Mouse (Mus musculus) intestine, embryonic 14.5 days (tissue): Measurements from ENCODE around the gene Eea1. TPM values are rescaled to one million over a fixed set of nuclear protein-coding genes. Genes with fewer than 3 reads are reported as not detected.
A peak's percentile ranks its signal among the peaks of the same experiment; 100 is the strongest.

Experiments used
- ATAC-seq: fragments of 200-750 bp; cut with Nextera tagmentation; replicated peaks from 2 replicates; pipeline ENCODE4 v1.8.0; 2017; ENCODE audit warnings: low read depth, moderate number of reproducible peaks, moderate TSS enrichment, moderate library complexity; ENCODE audit not compliant: low FRiP score, low TSS enrichment
- DNase-seq: peaks from one replicate; pipeline ENCODE4 v3.0.0-alpha.2; 2018; ENCODE audit warnings: low spot score
- H3K27ac ChIP-seq: fragments of 300-500 bp; sonication (generic); 2 replicates; pipeline ENCODE4 v1.5.1; 2014; ENCODE audit warnings: low read depth, mild to moderate bottlenecking, control low read depth
- H3K27me3 ChIP-seq: fragments of 300-500 bp; sonication (generic); replicated peaks from 2 replicates; pipeline ENCODE4 v1.6.1; 2014; ENCODE audit warnings: low read length, control low read depth; ENCODE audit not compliant: control insufficient read depth, insufficient read depth
- H3K36me3 ChIP-seq: fragments of 300-500 bp; sonication (generic); 2 replicates; pipeline ENCODE4 v1.6.1; 2014; ENCODE audit warnings: low read length, control low read depth; ENCODE audit not compliant: control insufficient read depth, insufficient read depth
- H3K4me1 ChIP-seq: fragments of 300-500 bp; sonication (generic); replicated peaks from 2 replicates; pipeline ENCODE4 v1.6.1; 2014; ENCODE audit warnings: low read length, control low read depth, mixed read lengths; ENCODE audit not compliant: control insufficient read depth, insufficient read depth
- H3K4me2 ChIP-seq: fragments of 300-500 bp; sonication (generic); 2 replicates; pipeline ENCODE4 v1.6.1; 2014; ENCODE audit warnings: low read length
- H3K4me3 ChIP-seq: fragments of 300-500 bp; sonication (generic); 2 replicates; pipeline ENCODE4 v1.5.1; 2014; ENCODE audit warnings: low read depth, low read length, control low read depth, mixed read lengths
- H3K9ac ChIP-seq: fragments of 300-500 bp; sonication (generic); 2 replicates; pipeline ENCODE4 v1.6.1; 2014; ENCODE audit warnings: mild to moderate bottlenecking, low read length
- H3K9me3 ChIP-seq: fragments of 300-500 bp; sonication (generic); 2 replicates; pipeline ENCODE4 v1.6.1; 2016; ENCODE audit warnings: low read length, control low read depth; ENCODE audit not compliant: control insufficient read depth
- WGBS: fragments of 180-500 bp; shearing (Covaris S2); extraction: QIAGEN DNeasy Blood & Tissue Kit; methylation state at CpG from one replicate; pipeline ENCODE4 v1.1.7; 2014; 5-methylcytosine and 5-hydroxymethylcytosine counted together
- polyA plus RNA-seq: library from polyadenylated mRNA; unstranded; fragments of >200 nt; fragmentation: Nextera tagmentation; extraction: Ambion mirVana; gene quantifications from 2 replicates; pipeline ENCODE4 v1.2.1, GENCODE M21; 2014

Gene Eea1
- polyA plus RNA-seq, 1 experiment from 2014 or later, result 22.2 TPM

GRCm38 (mm10) chr10:96015738-96016137 is 75.3 kb downstream of the Eea1 start:
- no peaks in the 10 kb centered on the region for H3K9me3 ChIP-seq
- H3K4me1 ChIP-seq, result no peaks in the 10 kb centered on the region
- DNase-seq (no peak), ATAC-seq (no peak)
- no peak overlapping the region for H3K4me3 ChIP-seq
- H3K9ac ChIP-seq, result no peak overlapping the region
- H3K4me2 ChIP-seq, result no peak overlapping the region
- no peaks in the 10 kb centered on the region for H3K27me3 ChIP-seq
- H3K27ac ChIP-seq, result no peak overlapping the region
- peaks cover 48% of the 10 kb centered on the region for H3K36me3 ChIP-seq

DNA sequence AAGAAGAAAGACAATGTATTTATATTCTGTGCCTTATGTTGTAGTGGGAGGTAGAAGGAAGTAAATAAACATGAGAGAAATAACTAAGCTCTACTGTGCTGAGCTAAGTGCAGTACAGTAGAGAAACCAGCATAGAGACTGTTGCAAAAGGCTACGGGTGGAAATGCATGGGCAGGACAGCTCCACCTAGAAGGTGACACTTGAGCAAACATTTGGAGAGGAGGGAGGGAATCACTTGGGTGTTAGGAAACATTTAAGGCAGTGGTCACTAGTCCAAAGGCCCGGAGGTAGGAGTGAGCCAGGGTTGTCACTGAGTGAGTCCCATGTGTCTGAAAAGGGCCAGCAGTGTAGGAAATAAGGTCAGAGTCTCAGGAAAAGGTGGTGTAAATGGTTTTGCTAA is 77.0 kb downstream of the Eea1 start:
- DNase-seq (no peak), ATAC-seq (no peak)
- peaks cover 40% of the 10 kb centered on the region for H3K36me3 ChIP-seq
- no peaks in the 10 kb centered on the region for H3K4me1 ChIP-seq
- H3K9me3 ChIP-seq, result no peaks in the 10 kb centered on the region
- no peaks in the 10 kb centered on the region for H3K27me3 ChIP-seq
- WGBS, result 81% methylated on average over 2 of the region's 2 CpGs
- H3K4me3 ChIP-seq, result no peak overlapping the region
- H3K27ac ChIP-seq, result no peak overlapping the region
- no peak overlapping the region for H3K4me2 ChIP-seq
- no peak overlapping the region for H3K9ac ChIP-seq

- Histone ChIP-seq H3K27me3 (no peaks in the 10 kb centered on the region), H3K36me3 (peaks cover 24% of the 10 kb centered on the region), H3K4me3 (no peak overlapping the region), H3K4me2 (no peak overlapping the region), H3K4me1 (no peaks in the 10 kb centered on the region), H3K9ac (no peak overlapping the region), H3K27ac (no peak overlapping the region), H3K9me3 (no peaks in the 10 kb centered on the region)
- 48% methylated on average over 10 of the region's 10 CpGs for WGBS
- ATAC-seq (no peak), DNase-seq (peak; percentile 56)
Measured at GRCm38 (mm10) chr10:96033356-96033984, 93.0 kb downstream of the Eea1 start.

DNA sequence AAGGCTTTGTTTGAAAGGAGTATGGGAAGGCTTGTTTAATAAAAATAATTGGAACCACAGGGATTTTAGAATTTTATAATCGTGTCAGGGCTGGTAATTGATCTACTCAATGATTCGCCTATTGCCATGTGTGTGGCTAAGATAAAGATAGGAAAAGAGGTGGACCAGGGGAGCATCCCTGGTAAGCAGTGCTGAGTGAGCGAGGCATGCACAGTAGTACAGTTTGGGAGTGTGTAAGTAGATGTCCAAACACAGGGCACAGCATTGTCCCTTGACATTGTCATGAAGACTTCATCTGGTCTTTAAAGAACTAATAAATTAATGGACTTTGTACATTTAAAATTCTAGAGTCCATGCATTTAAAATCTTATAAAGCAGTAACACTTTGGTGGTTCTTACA is 93.7 kb downstream of the Eea1 start:
- H3K9ac ChIP-seq, result no peak overlapping the region
- DNase-seq (no peak), ATAC-seq (no peak)
- H3K36me3 ChIP-seq, result peaks cover 29% of the 10 kb centered on the region
- H3K4me1 ChIP-seq, result no peaks in the 10 kb centered on the region
- H3K4me3 ChIP-seq, result no peak overlapping the region
- no peaks in the 10 kb centered on the region for H3K27me3 ChIP-seq
- no peaks in the 10 kb centered on the region for H3K9me3 ChIP-seq
- no peak overlapping the region for H3K27ac ChIP-seq
- no peak overlapping the region for H3K4me2 ChIP-seq
- WGBS, result 86% methylated on average over 3 of the region's 3 CpGs

- ATAC-seq (no peak), DNase-seq (no peak)
- Histone ChIP-seq H3K36me3 (peaks cover 44% of the 10 kb centered on the region), H3K9ac (no peak overlapping the region), H3K4me3 (no peak overlapping the region), H3K9me3 (no peaks in the 10 kb centered on the region), H3K27me3 (no peaks in the 10 kb centered on the region), H3K4me2 (no peak overlapping the region), H3K27ac (no peak overlapping the region), H3K4me1 (no peaks in the 10 kb centered on the region)
Measured at GRCm38 (mm10) chr10:96035951-96036350, 95.5 kb downstream of the Eea1 start.

DNA sequence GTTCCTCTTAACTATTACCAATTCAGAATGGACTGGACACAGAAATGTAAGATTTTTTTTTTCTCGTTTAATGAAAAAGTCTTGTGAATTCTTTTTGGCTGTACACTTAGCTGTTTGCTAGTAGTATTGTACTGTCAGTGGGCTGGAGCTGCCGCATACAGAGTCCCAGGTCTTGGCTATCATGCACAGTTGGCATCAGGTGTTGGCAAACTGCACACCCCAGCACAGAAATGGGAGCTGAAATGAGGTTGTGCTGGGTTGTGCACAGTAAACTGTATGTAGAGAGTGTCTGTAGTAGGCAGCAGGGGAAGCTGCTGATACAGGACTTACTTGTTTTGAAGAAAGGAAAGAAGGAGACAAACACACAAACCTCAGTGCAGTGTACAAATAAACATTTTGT is 103.8 kb downstream of the Eea1 start:
- peaks cover 44% of the 10 kb centered on the region for H3K36me3 ChIP-seq
- no peak overlapping the region for H3K4me3 ChIP-seq
- no peaks in the 10 kb centered on the region for H3K4me1 ChIP-seq
- no peak overlapping the region for H3K9ac ChIP-seq
- H3K27me3 ChIP-seq, result no peaks in the 10 kb centered on the region
- no peak for DNase-seq
- no peak for ATAC-seq
- no peak overlapping the region for H3K27ac ChIP-seq
- WGBS, result 97% methylated on average over 2 of the region's 2 CpGs
- H3K9me3 ChIP-seq, result no peaks in the 10 kb centered on the region
- no peak overlapping the region for H3K4me2 ChIP-seq

GRCm38 (mm10) chr10:96047960-96048536 is 107.6 kb downstream of the Eea1 start:
- Histone ChIP-seq H3K4me1 (no peaks in the 10 kb centered on the region), H3K27ac (no peak overlapping the region), H3K4me3 (no peak overlapping the region), H3K4me2 (no peak overlapping the region), H3K27me3 (no peaks in the 10 kb centered on the region), H3K36me3 (peaks cover 12% of the 10 kb centered on the region), H3K9ac (no peak overlapping the region), H3K9me3 (no peaks in the 10 kb centered on the region)
- DNase-seq, result no peak
- 42% methylated on average over 9 of the region's 9 CpGs for WGBS
- no peak for ATAC-seq

DNA sequence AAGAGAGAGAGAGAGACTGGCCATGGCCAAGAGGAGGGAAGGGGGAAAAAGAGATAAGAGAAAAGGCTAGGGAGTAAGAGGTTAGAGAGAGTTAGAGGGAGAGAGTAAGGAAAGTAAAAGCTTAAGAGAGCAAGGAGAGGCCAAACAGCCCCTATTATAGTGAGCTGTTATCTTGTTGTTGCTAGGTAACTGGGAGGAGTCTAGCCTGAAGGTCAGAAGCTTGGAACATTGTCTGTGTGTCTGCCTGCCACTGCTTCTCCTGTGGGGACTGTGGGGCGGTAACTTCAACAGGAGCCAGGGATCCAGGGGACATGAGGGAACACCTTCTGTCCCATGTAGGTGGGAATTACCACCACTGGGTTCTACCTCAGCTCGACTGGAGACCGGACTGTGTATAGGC is 108.1 kb downstream of the Eea1 start:
- no peak for ATAC-seq
- 78% methylated on average over 3 of the region's 3 CpGs for WGBS
- no peak for DNase-seq

DNA sequence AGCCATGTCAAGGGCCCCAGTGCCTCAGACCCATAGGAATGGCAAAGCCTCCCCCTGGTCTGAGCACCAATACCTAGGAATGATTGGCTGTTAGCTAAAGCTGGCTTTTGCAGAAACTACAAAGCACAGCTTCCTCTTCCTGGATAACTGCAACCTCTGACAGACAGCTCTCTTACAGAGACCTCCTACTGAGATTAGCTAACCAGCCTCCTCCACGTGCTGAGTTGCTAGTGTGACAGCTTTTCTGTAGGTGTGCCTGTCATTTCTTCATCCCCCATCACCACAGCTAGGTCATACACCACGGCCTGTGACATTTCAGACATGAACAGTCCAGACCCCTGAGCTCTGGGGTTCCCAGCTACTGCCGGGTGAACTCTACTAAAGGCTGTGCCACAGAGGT is 126.9 kb downstream of the Eea1 start:
- DNase-seq, result no peak
- no peak overlapping the region for H3K4me3 ChIP-seq
- 52% methylated on average over 3 of the region's 3 CpGs for WGBS

More for the DNA sequence above, 108.1 kb downstream of the Eea1 start:
- Histone ChIP-seq H3K27me3 (no peaks in the 10 kb centered on the region), H3K4me1 (no peaks in the 10 kb centered on the region), H3K4me3 (no peak overlapping the region), H3K4me2 (no peak overlapping the region), H3K36me3 (peaks cover 8% of the 10 kb centered on the region), H3K9ac (no peak overlapping the region), H3K27ac (no peak overlapping the region), H3K9me3 (no peaks in the 10 kb centered on the region)

More for the DNA sequence above, 126.9 kb downstream of the Eea1 start:
- Histone ChIP-seq H3K27me3 (no peaks in the 10 kb centered on the region), H3K9me3 (no peaks in the 10 kb centered on the region), H3K4me2 (no peak overlapping the region), H3K27ac (no peak overlapping the region), H3K4me1 (no peaks in the 10 kb centered on the region), H3K9ac (no peak overlapping the region), H3K36me3 (no peaks in the 10 kb centered on the region)
- no peak for ATAC-seq
